Mouse (Mus musculus): ENCODE measurements at regions not wholly inside any gene's neighbourhood (a gene's known extent, or its start where the extent isn't known, plus 50 kb on each side); places are given as distances from the start of the nearest gene placed in this dataset.

- Histone ChIP-seq H3K9ac (no peak overlapping the region), H3K36me3 (no peaks in the 10 kb centered on the region), H3K4me2 (no peak overlapping the region), H3K4me1 (replicated peaks) (no peaks in the 10 kb centered on the region), H3K27me3 (no peaks in the 10 kb centered on the region), H3K27ac (no peak overlapping the region), H3K9me3 (replicated peaks) (no peaks in the 10 kb centered on the region), H3K4me3 (replicated peaks) (no peak overlapping the region)
- DNase-seq (no peak), ATAC-seq (ENCODE audit: low read depth) (no peak)
- WGBS (ENCODE audit: insufficient replicate concordance) = 58% methylated on average over 4 of the region's 4 CpGs
Measured at GRCm38 (mm10) chr11:24674208-24674571, 596.3 kb downstream of the Bcl11a start.

- DNase-seq = no peak
- Histone ChIP-seq H3K9me3 (replicated peaks) (no peaks in the 10 kb centered on the region), H3K27ac (no peak overlapping the region), H3K4me2 (no peak overlapping the region), H3K4me1 (replicated peaks) (no peaks in the 10 kb centered on the region), H3K4me3 (replicated peaks) (no peak overlapping the region), H3K27me3 (no peaks in the 10 kb centered on the region), H3K36me3 (no peaks in the 10 kb centered on the region), H3K9ac (no peak overlapping the region)
- no peak for ATAC-seq (ENCODE audit: low read depth)
- 66% methylated on average over 4 of the region's 4 CpGs for WGBS (ENCODE audit: insufficient replicate concordance)
Measured at GRCm38 (mm10) chr11:24677016-24677415, 599.2 kb downstream of the Bcl11a start.

GRCm38 (mm10) chr11:24679581-24679980, 601.7 kb downstream of the Bcl11a start:
- H3K9me3 ChIP-seq (replicated peaks) = no peaks in the 10 kb centered on the region
- no peak overlapping the region for H3K4me3 ChIP-seq (replicated peaks)
- ATAC-seq (ENCODE audit: low read depth) (no peak), DNase-seq (no peak)
- H3K4me1 ChIP-seq (replicated peaks) = no peaks in the 10 kb centered on the region
- WGBS (ENCODE audit: insufficient replicate concordance) = 65% methylated on average over 5 of the region's 5 CpGs
- no peaks in the 10 kb centered on the region for H3K27me3 ChIP-seq
- no peaks in the 10 kb centered on the region for H3K36me3 ChIP-seq
- no peak overlapping the region for H3K4me2 ChIP-seq
- no peak overlapping the region for H3K27ac ChIP-seq
- H3K9ac ChIP-seq = no peak overlapping the region

- Histone ChIP-seq H3K9ac (no peak overlapping the region), H3K27ac (no peak overlapping the region), H3K4me1 (replicated peaks) (no peaks in the 10 kb centered on the region), H3K9me3 (replicated peaks) (no peaks in the 10 kb centered on the region), H3K4me3 (replicated peaks) (no peak overlapping the region), H3K4me2 (no peak overlapping the region), H3K36me3 (no peaks in the 10 kb centered on the region), H3K27me3 (no peaks in the 10 kb centered on the region)
- ATAC-seq (ENCODE audit: low read depth) (no peak), DNase-seq (no peak)
- 48% methylated on average over 4 of the region's 4 CpGs for WGBS (ENCODE audit: insufficient replicate concordance)
Measured at GRCm38 (mm10) chr11:24682423-24682822, 604.6 kb downstream of the Bcl11a start.

GRCm38 (mm10) chr11:24685545-24686467, 608.0 kb downstream of the Bcl11a start:
- no peak overlapping the region for H3K4me3 ChIP-seq (replicated peaks)
- 67% methylated on average over 16 of the region's 16 CpGs for WGBS (ENCODE audit: insufficient replicate concordance)
- H3K4me2 ChIP-seq = no peak overlapping the region
- no peaks in the 10 kb centered on the region for H3K4me1 ChIP-seq (replicated peaks)
- no peaks in the 10 kb centered on the region for H3K27me3 ChIP-seq
- no peaks in the 10 kb centered on the region for H3K36me3 ChIP-seq
- no peak for ATAC-seq (ENCODE audit: low read depth)
- H3K27ac ChIP-seq = no peak overlapping the region
- no peak overlapping the region for H3K9ac ChIP-seq
- no peaks in the 10 kb centered on the region for H3K9me3 ChIP-seq (replicated peaks)
- no peak for DNase-seq

GRCm38 (mm10) chr11:24688160-24688782, 610.4 kb downstream of the Bcl11a start:
- no peak overlapping the region for H3K9ac ChIP-seq
- no peak overlapping the region for H3K27ac ChIP-seq
- no peaks in the 10 kb centered on the region for H3K9me3 ChIP-seq (replicated peaks)
- no peak overlapping the region for H3K4me3 ChIP-seq (replicated peaks)
- H3K4me2 ChIP-seq = no peak overlapping the region
- H3K4me1 ChIP-seq (replicated peaks) = no peaks in the 10 kb centered on the region
- no peaks in the 10 kb centered on the region for H3K36me3 ChIP-seq
- H3K27me3 ChIP-seq = no peaks in the 10 kb centered on the region
- 55% methylated on average over 2 of the region's 2 CpGs for WGBS (ENCODE audit: insufficient replicate concordance)
- ATAC-seq (ENCODE audit: low read depth) (no peak), DNase-seq (no peak)

GRCm38 (mm10) chr11:24689807-24690333, 612.0 kb downstream of the Bcl11a start:
- Histone ChIP-seq H3K27ac (no peak overlapping the region), H3K4me2 (no peak overlapping the region), H3K4me1 (replicated peaks) (no peaks in the 10 kb centered on the region), H3K9me3 (replicated peaks) (no peaks in the 10 kb centered on the region), H3K4me3 (replicated peaks) (no peak overlapping the region), H3K27me3 (no peaks in the 10 kb centered on the region), H3K9ac (no peak overlapping the region), H3K36me3 (no peaks in the 10 kb centered on the region)
- DNase-seq (peak; percentile 1), ATAC-seq (ENCODE audit: low read depth) (no peak)
- 33% methylated on average over 7 of the region's 7 CpGs for WGBS (ENCODE audit: insufficient replicate concordance)

- ATAC-seq (ENCODE audit: low read depth) (no peak), DNase-seq (no peak)
- H3K36me3 ChIP-seq = no peaks in the 10 kb centered on the region
- no peaks in the 10 kb centered on the region for H3K27me3 ChIP-seq
- no peak overlapping the region for H3K27ac ChIP-seq
- no peak overlapping the region for H3K4me2 ChIP-seq
- no peak overlapping the region for H3K9ac ChIP-seq
- H3K4me3 ChIP-seq (replicated peaks) = no peak overlapping the region
- 73% methylated on average over 6 of the region's 6 CpGs for WGBS (ENCODE audit: insufficient replicate concordance)
- no peaks in the 10 kb centered on the region for H3K4me1 ChIP-seq (replicated peaks)
- H3K9me3 ChIP-seq (replicated peaks) = no peaks in the 10 kb centered on the region
Measured at GRCm38 (mm10) chr11:24693926-24694325, 616.1 kb downstream of the Bcl11a start.

GRCm38 (mm10) chr11:24695010-24695720, 617.3 kb downstream of the Bcl11a start:
- DNase-seq (no peak), ATAC-seq (ENCODE audit: low read depth) (no peak)
- H3K4me2 ChIP-seq = no peak overlapping the region
- WGBS (ENCODE audit: insufficient replicate concordance) = 38% methylated on average over 5 of the region's 5 CpGs
- H3K9me3 ChIP-seq (replicated peaks) = no peaks in the 10 kb centered on the region
- no peak overlapping the region for H3K4me3 ChIP-seq (replicated peaks)
- H3K36me3 ChIP-seq = no peaks in the 10 kb centered on the region
- no peak overlapping the region for H3K27ac ChIP-seq
- H3K27me3 ChIP-seq = no peaks in the 10 kb centered on the region
- H3K9ac ChIP-seq = no peak overlapping the region
- H3K4me1 ChIP-seq (replicated peaks) = no peaks in the 10 kb centered on the region

GRCm38 (mm10) chr11:24696561-24696960, 618.7 kb downstream of the Bcl11a start:
- H3K9ac ChIP-seq = no peak overlapping the region
- no peaks in the 10 kb centered on the region for H3K36me3 ChIP-seq
- H3K9me3 ChIP-seq (replicated peaks) = no peaks in the 10 kb centered on the region
- no peaks in the 10 kb centered on the region for H3K4me1 ChIP-seq (replicated peaks)
- no peak overlapping the region for H3K4me3 ChIP-seq (replicated peaks)
- WGBS (ENCODE audit: insufficient replicate concordance) = 50% methylated on average over 7 of the region's 7 CpGs
- H3K27ac ChIP-seq = no peak overlapping the region
- H3K27me3 ChIP-seq = no peaks in the 10 kb centered on the region
- DNase-seq (no peak), ATAC-seq (ENCODE audit: low read depth) (no peak)
- no peak overlapping the region for H3K4me2 ChIP-seq

GRCm38 (mm10) chr11:24708790-24709189, 630.9 kb downstream of the Bcl11a start:
- Histone ChIP-seq H3K4me1 (replicated peaks) (no peaks in the 10 kb centered on the region), H3K4me2 (no peak overlapping the region), H3K36me3 (no peaks in the 10 kb centered on the region), H3K9me3 (replicated peaks) (no peaks in the 10 kb centered on the region), H3K9ac (no peak overlapping the region), H3K27ac (no peak overlapping the region), H3K4me3 (replicated peaks) (no peak overlapping the region), H3K27me3 (no peaks in the 10 kb centered on the region)
- DNase-seq (no peak), ATAC-seq (ENCODE audit: low read depth) (no peak)
- WGBS (ENCODE audit: insufficient replicate concordance) = 77% methylated on average over 3 of the region's 3 CpGs
